Mouse (Mus musculus): ENCODE data around the gene Polr3e.
"Not testable (repeated sequence)": the region's sequence is repeated elsewhere in the genome, so short reads cannot be mapped to it uniquely, and the experiment has no call there.

GRCm38 (mm10) chr7:120972471-120972870 is 54.9 kb downstream of the Polr3e start:
- TF ChIP-seq CTCF (IDR thresholded peaks at IDR 0.05; ENCODE audit: low read depth) = 0 out of 2 replicates have a peak, but pooled peaks have one; percentile 1
- not testable (repeated sequence) for TF ChIP-seq EP300 (optimal IDR thresholded peaks at IDR 0.05)

Measured in stomach, postnatal 0 days (tissue).